Mouse (Mus musculus): Measurements from ENCODE around the gene Fam81a. TPM values are rescaled to one million over a fixed set of nuclear protein-coding genes. Genes with fewer than 3 reads are reported as not detected.

The Fam81a gene
- polyA plus RNA-seq, 1 experiment from 2014 or later = 42.5 TPM

DNA sequence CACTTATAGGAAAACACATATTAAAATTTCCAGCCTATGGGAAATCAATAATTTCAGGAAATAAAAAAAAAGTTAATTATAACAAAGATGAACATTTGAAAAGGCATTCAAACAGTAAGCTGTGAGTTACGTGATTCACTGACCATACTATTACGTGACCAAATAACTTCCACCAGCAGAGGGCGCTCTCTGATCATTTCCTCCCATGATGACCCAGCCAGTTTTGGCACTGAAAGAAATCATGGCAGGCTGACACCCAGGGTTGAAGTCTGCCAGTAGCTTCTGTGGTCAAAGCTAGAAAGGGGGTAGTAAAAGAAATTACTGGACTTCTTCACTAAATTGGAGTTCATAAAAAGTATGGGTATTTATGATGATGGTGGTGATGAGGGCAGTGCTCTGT is 33.1 kb downstream of the Fam81a start:
- Histone ChIP-seq H3K4me1 (replicated peaks) (peaks cover 12% of the 10 kb centered on the region), H3K36me3 (no peaks in the 10 kb centered on the region), H3K27ac (no peak overlapping the region), H3K4me2 (no peak overlapping the region), H3K9ac (no peak overlapping the region), H3K9me3 (replicated peaks) (no peaks in the 10 kb centered on the region), H3K4me3 (no peak overlapping the region), H3K27me3 (no peaks in the 10 kb centered on the region)
- 8% methylated on average over 3 of the region's 3 CpGs for WGBS
- no peak for ATAC-seq (replicated peaks; ENCODE audit: insufficient number of reproducible peaks, insufficient read depth, low FRiP score, low read depth)

- 67% methylated on average over 5 of the region's 5 CpGs for WGBS
- Histone ChIP-seq H3K27me3 (no peaks in the 10 kb centered on the region), H3K9me3 (replicated peaks) (no peaks in the 10 kb centered on the region), H3K9ac (no peak overlapping the region), H3K27ac (no peak overlapping the region), H3K4me3 (no peak overlapping the region), H3K4me1 (replicated peaks) (peaks cover 12% of the 10 kb centered on the region), H3K4me2 (no peak overlapping the region), H3K36me3 (no peaks in the 10 kb centered on the region)
- ATAC-seq (replicated peaks; ENCODE audit: insufficient number of reproducible peaks, insufficient read depth, low FRiP score, low read depth) = no peak
These were observed 34.2 kb downstream of the Fam81a start for GRCm38 (mm10) chr9:70108151-70108550.

- WGBS = 47% methylated on average over 5 of the region's 5 CpGs
- no peak overlapping the region for H3K4me3 ChIP-seq
These were observed 36.8 kb downstream of the Fam81a start for GRCm38 (mm10) chr9:70105573-70105972.

GRCm38 (mm10) chr9:70103106-70103505 is 39.3 kb downstream of the Fam81a start:
- Histone ChIP-seq H3K4me1 (replicated peaks) (peaks cover 6% of the 10 kb centered on the region), H3K4me2 (no peak overlapping the region), H3K4me3 (no peak overlapping the region), H3K9me3 (replicated peaks) (no peaks in the 10 kb centered on the region), H3K27me3 (no peaks in the 10 kb centered on the region), H3K27ac (no peak overlapping the region), H3K36me3 (peaks cover 7% of the 10 kb centered on the region; the same call in 1 of the 2 replicates), H3K9ac (no peak overlapping the region)
- WGBS = 50% methylated on average over 8 of the region's 8 CpGs
- no peak for ATAC-seq (replicated peaks; ENCODE audit: insufficient number of reproducible peaks, insufficient read depth, low FRiP score, low read depth)

More at GRCm38 (mm10) chr9:70105573-70105972, 36.8 kb downstream of the Fam81a start:
- H3K27ac ChIP-seq = no peak overlapping the region
- no peaks in the 10 kb centered on the region for H3K9me3 ChIP-seq (replicated peaks)
- H3K36me3 ChIP-seq = no peaks in the 10 kb centered on the region
- peaks cover 6% of the 10 kb centered on the region for H3K4me1 ChIP-seq (replicated peaks)
- no peak for ATAC-seq (replicated peaks; ENCODE audit: insufficient number of reproducible peaks, insufficient read depth, low FRiP score, low read depth)
- H3K27me3 ChIP-seq = no peaks in the 10 kb centered on the region
- no peak overlapping the region for H3K4me2 ChIP-seq
- H3K9ac ChIP-seq = no peak overlapping the region

- no peak overlapping the region for H3K27ac ChIP-seq
- no peak overlapping the region for H3K9ac ChIP-seq
- no peak overlapping the region for H3K4me2 ChIP-seq
- no peaks in the 10 kb centered on the region for H3K4me1 ChIP-seq (replicated peaks)
- no peaks in the 10 kb centered on the region for H3K9me3 ChIP-seq (replicated peaks)
- ATAC-seq (replicated peaks; ENCODE audit: insufficient number of reproducible peaks, insufficient read depth, low FRiP score, low read depth) = no peak
- WGBS = 88% methylated on average over 2 of the region's 2 CpGs
- H3K27me3 ChIP-seq = no peaks in the 10 kb centered on the region
- no peak overlapping the region for H3K4me3 ChIP-seq
- peaks cover 7% of the 10 kb centered on the region; the same call in 1 of the 2 replicates for H3K36me3 ChIP-seq
These were observed 44.8 kb downstream of the Fam81a start for GRCm38 (mm10) chr9:70097542-70097941.

DNA sequence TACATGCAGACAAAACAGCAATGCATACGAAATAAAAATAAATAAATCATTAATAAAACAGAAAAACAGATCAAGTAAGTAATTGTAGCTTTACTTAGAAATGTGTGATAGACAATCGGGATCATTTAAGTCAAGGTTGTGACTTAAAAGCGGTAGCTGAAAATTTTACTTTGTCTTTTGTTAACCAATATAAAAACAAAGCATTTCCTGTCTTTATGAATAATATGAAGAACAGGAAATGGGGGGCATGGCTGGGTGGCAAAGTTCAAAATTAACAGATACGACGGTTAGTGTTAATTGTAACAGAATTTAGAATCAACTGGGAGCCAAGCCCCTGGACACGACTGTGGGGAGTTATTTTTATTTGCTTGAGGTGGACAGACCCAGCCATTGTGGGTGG is 47.3 kb downstream of the Fam81a start:
- peaks cover 7% of the 10 kb centered on the region; the same call in 1 of the 2 replicates for H3K36me3 ChIP-seq
- H3K27me3 ChIP-seq = no peaks in the 10 kb centered on the region
- H3K4me2 ChIP-seq = no peak overlapping the region
- no peak overlapping the region for H3K4me3 ChIP-seq
- WGBS = 74% methylated on average over 6 of the region's 6 CpGs
- H3K9ac ChIP-seq = no peak overlapping the region
- no peaks in the 10 kb centered on the region for H3K4me1 ChIP-seq (replicated peaks)
- no peaks in the 10 kb centered on the region for H3K9me3 ChIP-seq (replicated peaks)
- H3K27ac ChIP-seq = no peak overlapping the region
- ATAC-seq (replicated peaks; ENCODE audit: insufficient number of reproducible peaks, insufficient read depth, low FRiP score, low read depth) = no peak

DNA sequence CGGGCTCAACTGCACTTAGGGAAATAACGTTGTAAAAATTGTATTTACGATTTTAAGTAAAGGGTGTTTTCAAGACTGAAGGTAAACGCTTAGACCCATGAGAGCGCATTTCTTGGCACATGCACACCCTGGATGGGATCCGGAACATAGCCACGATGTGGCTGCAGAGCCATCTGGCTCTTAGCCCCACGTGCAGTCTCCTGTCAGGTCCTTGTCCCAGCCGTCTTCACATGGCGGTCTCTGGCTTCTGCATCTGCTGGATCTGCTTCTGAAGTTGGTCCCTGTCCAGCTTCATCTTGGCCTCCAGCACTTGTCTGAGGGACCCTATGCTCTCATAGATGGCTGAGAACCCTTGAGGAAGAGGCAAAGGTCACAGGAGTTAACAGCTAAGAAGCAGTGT is 51.8 kb downstream of the Fam81a start:
- H3K9ac ChIP-seq = no peak overlapping the region
- no peak overlapping the region for H3K4me2 ChIP-seq
- no peaks in the 10 kb centered on the region; the same call in 1 of the 2 replicates for H3K36me3 ChIP-seq
- H3K9me3 ChIP-seq (replicated peaks) = no peaks in the 10 kb centered on the region
- no peak overlapping the region for H3K27ac ChIP-seq
- H3K4me3 ChIP-seq = no peak overlapping the region
- 81% methylated on average over 10 of the region's 10 CpGs for WGBS
- ATAC-seq (replicated peaks; ENCODE audit: insufficient number of reproducible peaks, insufficient read depth, low FRiP score, low read depth) = no peak
- peaks cover 13% of the 10 kb centered on the region for H3K4me1 ChIP-seq (replicated peaks)
- no peaks in the 10 kb centered on the region for H3K27me3 ChIP-seq

DNA sequence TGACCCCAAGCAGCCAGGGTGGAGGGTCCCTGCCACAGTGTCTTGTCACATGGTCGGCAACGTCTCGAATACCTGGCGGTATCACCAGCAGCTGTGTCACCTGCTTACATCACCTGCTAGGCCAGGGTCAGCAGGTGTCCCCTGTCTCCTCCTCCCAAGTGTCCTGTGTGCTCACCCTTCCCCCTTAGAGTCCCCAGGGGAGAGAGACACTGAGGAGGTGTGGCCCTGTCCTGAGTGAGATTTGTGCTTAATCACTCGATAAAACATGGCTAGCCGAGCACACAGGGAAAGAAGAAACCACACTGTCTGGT is 53.6 kb downstream of the Fam81a start:
- ATAC-seq (replicated peaks; ENCODE audit: insufficient number of reproducible peaks, insufficient read depth, low FRiP score, low read depth) = no peak
- Histone ChIP-seq H3K4me1 (replicated peaks) (peaks cover 13% of the 10 kb centered on the region), H3K4me3 (no peak overlapping the region), H3K27me3 (no peaks in the 10 kb centered on the region), H3K36me3 (no peaks in the 10 kb centered on the region; the same call in 1 of the 2 replicates), H3K9me3 (replicated peaks) (no peaks in the 10 kb centered on the region), H3K27ac (no peak overlapping the region), H3K4me2 (no peak overlapping the region), H3K9ac (no peak overlapping the region)
- WGBS = 53% methylated on average over 6 of the region's 6 CpGs

GRCm38 (mm10) chr9:70088041-70088785 is 54.1 kb downstream of the Fam81a start:
- Histone ChIP-seq H3K4me2 (no peak overlapping the region), H3K4me1 (replicated peaks) (peaks cover 13% of the 10 kb centered on the region), H3K9me3 (replicated peaks) (no peaks in the 10 kb centered on the region), H3K27me3 (no peaks in the 10 kb centered on the region), H3K36me3 (no peaks in the 10 kb centered on the region), H3K9ac (no peak overlapping the region), H3K27ac (no peak overlapping the region), H3K4me3 (no peak overlapping the region)
- 62% methylated on average over 19 of the region's 19 CpGs for WGBS
- ATAC-seq (replicated peaks; ENCODE audit: insufficient number of reproducible peaks, insufficient read depth, low FRiP score, low read depth) = no peak

- Histone ChIP-seq H3K27ac (no peak overlapping the region), H3K4me3 (no peak overlapping the region), H3K27me3 (no peaks in the 10 kb centered on the region), H3K36me3 (no peaks in the 10 kb centered on the region), H3K9ac (no peak overlapping the region), H3K9me3 (replicated peaks) (no peaks in the 10 kb centered on the region), H3K4me2 (no peak overlapping the region), H3K4me1 (replicated peaks) (peaks cover 13% of the 10 kb centered on the region)
- no peak for ATAC-seq (replicated peaks; ENCODE audit: insufficient number of reproducible peaks, insufficient read depth, low FRiP score, low read depth)
- WGBS = 77% methylated on average over 5 of the region's 5 CpGs
These were observed 55.0 kb downstream of the Fam81a start for GRCm38 (mm10) chr9:70087379-70087778.

DNA sequence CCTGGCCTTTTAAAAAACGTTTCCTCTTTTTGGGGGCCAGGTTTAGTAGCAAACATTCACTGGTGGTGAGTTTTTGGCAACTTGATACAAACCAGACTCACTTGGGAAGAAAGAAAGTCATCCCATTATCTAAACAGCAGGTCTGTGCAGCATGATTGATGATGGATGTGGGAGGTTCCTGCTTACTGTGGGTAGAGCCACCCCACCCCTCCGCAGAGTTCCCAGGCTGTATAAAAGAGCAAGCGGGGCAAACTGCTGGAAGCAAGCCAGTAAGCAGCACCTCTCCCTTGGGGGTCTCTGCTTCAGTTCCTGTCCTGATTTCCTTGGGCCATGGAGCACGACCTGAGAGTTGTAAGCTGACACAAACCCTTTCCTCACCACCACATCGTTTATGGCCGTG is 56.3 kb downstream of the Fam81a start:
- 25% methylated on average over 6 of the region's 6 CpGs for WGBS
- no peak overlapping the region for H3K9ac ChIP-seq
- H3K27me3 ChIP-seq = no peaks in the 10 kb centered on the region
- no peaks in the 10 kb centered on the region for H3K9me3 ChIP-seq (replicated peaks)
- ATAC-seq (replicated peaks; ENCODE audit: insufficient number of reproducible peaks, insufficient read depth, low FRiP score, low read depth) = no peak
- no peaks in the 10 kb centered on the region for H3K36me3 ChIP-seq
- H3K4me1 ChIP-seq (replicated peaks) = peaks cover 13% of the 10 kb centered on the region
- H3K4me3 ChIP-seq = no peak overlapping the region
- H3K4me2 ChIP-seq = no peak overlapping the region
- H3K27ac ChIP-seq = no peak overlapping the region

GRCm38 (mm10) chr9:70084107-70084506 is 58.3 kb downstream of the Fam81a start:
- H3K27ac ChIP-seq = no peak overlapping the region
- H3K4me1 ChIP-seq (replicated peaks) = peaks cover 13% of the 10 kb centered on the region
- no peaks in the 10 kb centered on the region for H3K36me3 ChIP-seq
- H3K9ac ChIP-seq = no peak overlapping the region
- 57% methylated on average over 11 of the region's 11 CpGs for WGBS
- no peaks in the 10 kb centered on the region for H3K9me3 ChIP-seq (replicated peaks)
- ATAC-seq (replicated peaks; ENCODE audit: insufficient number of reproducible peaks, insufficient read depth, low FRiP score, low read depth) = no peak
- no peak overlapping the region for H3K4me3 ChIP-seq
- no peaks in the 10 kb centered on the region for H3K27me3 ChIP-seq
- H3K4me2 ChIP-seq = no peak overlapping the region
